Mouse (Mus musculus): ENCODE data around the gene Olfr490.

Olfr490 gene

DNA sequence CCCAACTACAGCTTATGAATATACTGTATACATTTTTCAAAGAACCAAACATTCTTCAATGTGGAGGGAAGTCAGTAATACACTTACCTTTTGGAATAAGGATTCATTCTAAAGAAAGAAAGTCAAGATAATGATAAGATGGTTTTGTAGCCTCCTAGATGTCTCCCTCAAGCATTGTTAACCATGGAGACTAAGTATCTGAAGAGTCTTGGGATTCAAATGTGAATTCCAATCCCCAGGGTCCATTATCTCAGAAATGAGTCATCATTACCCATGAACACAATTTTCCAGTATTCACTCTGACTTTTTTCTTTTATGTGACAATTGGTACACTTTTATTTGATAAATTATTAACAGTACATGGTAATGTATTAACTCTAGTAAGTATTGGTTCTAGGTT is at the start of gene Olfr490:
Gene Olfr490, minus strand, starts transcription at position 101 of the 400 bp plus-strand sequence.
- CTCF ChIA-PET = no interaction called here

DNA sequence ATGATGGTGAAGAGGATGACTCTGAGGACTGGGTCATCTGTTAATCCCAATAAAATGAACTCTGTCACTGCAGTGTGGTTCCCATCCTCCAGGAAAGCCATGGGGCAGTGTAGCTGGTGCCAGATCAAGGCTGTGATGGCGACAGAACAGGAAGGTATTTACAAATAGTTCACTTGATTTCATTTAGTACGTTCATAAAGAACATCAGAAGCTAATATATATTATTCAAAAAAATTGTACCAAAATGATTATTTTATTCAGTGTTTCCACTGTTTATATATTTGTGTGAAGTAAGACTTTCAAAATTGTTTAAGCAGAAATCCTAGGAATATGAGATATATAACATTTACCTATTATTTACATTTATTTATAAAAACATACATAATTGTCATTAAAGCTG is 34.8 kb upstream of the Olfr490 start, which contains the start of gene Olfr492:
Gene Olfr492, minus strand, starts transcription at position 101 of the 400 bp plus-strand sequence.
- CTCF ChIA-PET = no interaction called here

DNA sequence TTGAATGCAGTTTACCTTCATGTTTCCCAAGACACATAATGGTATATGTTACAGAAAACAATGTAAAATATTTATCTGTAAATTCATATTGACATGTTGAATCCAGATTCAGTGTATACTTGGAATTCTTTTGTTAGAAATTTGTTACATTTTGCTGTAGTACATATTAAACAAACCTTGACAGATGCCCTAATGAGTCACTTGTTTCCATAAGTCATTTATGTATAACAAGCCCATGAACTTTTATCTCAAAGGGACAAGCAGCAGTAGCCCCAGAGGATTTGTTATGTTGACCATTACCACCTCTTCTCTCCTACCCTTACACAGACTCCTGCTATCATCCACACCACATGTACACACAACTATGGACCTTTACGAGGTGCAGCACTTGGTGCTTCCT is 24.4 kb upstream of the Olfr490 start, which contains the start of gene Olfr491:
Gene Olfr491, plus strand, starts transcription at position 301 of the 400 bp plus-strand sequence.
- CTCF ChIA-PET = no interaction called here

DNA sequence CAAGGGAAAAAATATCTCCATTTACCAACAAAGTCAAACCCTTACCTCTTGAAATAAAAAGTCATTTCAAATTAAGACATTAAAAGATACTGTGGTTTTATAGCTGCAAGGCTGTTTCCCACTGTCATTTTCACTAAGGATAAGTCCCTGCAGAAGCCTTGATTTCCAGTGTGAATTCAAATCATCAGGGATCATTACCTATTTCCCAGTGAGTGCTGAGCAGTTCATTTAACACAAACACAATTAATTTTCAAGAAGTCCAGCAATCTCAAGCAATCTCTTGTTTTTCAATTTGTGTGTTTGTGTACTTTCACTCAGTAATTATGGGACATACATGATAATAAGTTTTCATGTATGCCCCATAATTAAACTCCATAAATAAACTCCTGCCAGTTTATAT is 30.5 kb downstream of the Olfr490 start, which contains the start of gene Olfr488:
Gene Olfr488, minus strand, starts transcription at position 101 of the 400 bp plus-strand sequence.
- CTCF ChIA-PET = no interaction called here
